Mouse (Mus musculus): ENCODE measurements around the gene Maml3.

Maml3 gene

GRCm38 (mm10) chr3:51816517-51817285 is 288.2 kb downstream of the Maml3 start:
- DNase-seq, result no peak

DNA sequence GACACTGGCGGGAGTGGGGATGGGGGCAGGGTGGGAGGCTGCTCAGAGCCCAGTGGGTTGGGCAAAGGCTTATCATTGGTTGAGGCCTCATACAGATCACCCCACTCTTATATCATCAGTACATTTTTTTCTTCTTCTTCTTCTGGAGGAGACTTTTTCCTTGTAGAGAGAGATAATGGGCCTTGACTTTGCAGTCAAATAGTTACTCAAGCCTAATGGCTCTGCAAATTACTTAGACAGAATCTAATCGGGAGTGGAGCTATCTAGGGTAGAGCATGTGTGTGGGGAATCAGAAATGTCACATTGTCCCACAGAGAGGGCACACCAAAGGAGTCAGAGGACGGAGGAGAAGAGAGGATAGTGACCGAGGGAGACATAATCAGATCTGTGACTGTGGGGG is 290.8 kb downstream of the Maml3 start:
- DNase-seq, result no peak

GRCm38 (mm10) chr3:51813186-51813585 is 291.7 kb downstream of the Maml3 start:
- no peak for DNase-seq

GRCm38 (mm10) chr3:51810731-51811130 is 294.1 kb downstream of the Maml3 start:
- DNase-seq, result no peak

DNA sequence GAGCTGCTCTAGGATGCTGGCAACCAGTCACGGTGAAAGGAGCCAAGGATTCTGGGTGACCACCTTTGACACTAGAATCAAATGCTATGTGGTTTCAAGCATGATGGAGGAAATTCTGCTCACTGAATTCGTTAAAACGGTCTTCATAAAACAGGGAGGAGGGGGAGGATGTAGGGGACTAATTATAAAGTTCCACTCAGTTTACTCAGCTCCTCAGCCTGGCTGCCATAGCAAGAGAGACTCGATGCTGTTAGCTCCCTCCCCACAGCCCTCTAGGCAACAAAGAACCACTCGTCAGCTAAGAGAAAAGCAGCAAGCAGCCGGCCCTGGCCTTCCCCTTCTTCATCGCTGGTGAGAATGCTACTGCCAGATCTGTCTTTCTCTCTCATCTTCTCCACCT is 295.1 kb downstream of the Maml3 start:
- no peak for DNase-seq

GRCm38 (mm10) chr3:51807981-51808870 is 296.6 kb downstream of the Maml3 start:
- peak; percentile 53 to 67 for DNase-seq

DNA sequence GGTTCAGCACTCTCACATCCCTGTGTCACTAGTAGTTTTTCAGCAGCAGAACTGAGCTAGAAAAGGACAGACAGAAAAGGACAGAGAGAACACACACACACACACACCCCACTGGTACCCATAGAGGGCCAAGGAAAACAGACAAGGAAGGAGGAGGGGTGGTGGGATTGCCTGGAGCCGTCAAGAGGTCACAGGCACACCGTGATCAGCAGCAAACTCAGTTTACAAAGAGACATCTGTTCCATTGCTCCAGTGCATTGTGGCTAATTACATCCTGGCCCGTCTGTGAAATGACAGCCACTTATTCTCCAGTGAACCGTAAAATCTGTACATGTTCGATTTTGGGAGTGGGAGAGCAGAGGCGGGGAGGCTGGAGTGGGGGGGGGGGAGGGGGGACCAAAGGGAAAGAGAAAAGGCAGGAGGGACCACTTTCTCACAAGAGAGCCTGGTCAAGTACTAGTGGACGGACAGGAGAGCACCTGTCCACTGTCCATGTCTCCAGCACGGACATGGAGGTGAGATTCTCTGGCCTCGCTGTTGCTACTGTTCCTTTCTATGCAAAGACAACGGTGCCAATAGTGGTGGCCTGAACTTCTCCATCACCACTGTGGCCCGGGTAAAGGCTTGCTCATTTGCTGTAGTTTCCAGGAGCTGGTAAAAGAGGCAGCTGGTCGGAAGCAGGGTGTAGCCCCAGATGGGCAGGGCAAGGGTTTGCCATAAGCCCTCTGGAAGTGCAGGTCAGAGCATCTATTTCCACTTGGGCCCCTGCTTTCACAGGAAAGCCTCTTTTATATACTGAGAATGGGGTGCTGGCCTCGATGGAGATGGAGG is 299.2 kb downstream of the Maml3 start:
- no peak for DNase-seq

DNA sequence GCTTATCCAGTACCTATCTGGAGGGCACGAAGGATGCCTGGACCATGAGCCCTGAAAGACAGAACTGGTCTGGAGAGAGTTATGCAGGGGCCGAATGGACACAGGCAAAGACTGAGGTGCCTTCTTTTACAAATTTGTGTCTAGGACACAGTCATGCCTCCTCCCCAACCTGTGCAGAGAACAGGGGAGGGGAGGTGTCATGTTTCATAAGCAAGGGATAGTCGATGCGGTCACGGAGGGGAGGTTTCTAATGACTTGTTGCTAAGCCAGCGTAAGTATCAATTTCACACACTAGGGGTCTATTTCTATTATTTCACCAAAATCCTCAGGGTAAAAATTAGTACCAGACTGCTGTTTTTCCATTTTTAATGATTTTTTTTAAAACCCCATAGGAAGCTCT is 301.0 kb downstream of the Maml3 start:
- no peak for DNase-seq

- DNase-seq, result no peak
Observed at GRCm38 (mm10) chr3:51799650-51800049, 305.2 kb downstream of the Maml3 start.

DNA sequence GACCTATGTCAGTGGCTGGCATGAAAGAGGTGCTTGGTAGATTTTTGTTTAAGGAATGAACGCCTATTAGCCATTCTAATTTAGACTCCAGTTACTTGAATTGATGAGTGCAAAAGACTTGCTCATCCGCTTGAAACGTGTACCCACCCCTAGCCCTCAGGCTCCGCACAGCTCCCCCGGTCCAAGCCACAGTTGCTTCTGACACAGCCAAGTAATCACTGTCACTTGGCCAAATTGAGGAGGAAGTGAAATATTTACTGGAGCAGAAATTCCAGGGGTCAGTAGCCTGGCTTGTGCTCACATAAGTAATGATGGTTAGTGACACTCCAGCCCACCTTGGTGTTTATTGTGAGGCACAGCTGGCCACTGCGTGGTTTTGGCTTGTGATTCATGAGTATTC is 308.0 kb downstream of the Maml3 start:
- DNase-seq, result peak; percentile 34 to 49

DNA sequence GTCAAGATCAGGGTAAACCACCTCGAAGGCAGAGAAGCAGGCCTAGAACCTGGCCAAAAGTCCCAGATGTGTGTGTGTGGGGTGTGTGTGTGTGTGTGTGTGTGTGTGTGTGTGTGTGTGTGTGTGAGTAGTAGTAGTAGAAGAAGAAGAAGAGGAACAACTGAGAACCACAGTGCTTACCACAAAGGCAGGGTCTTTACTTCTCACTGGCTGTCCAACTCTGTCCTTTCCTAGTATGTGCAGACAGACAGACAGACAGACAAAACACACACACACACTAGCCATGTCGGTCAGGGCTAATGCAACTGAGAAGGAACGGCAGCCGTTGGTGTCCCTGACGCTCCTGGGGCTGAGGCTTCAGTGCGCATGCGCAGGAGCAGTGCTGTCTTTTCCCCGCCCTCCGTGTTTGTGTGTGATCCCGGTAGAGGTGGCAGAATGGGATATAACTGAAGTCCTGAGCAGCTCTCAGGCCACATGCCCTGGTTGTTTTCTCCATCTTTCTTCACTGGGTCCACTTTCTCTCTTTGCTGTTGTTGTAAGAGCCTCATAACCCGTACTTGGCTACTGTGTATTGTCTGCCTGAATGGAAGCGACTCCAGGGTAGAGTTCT is 308.6 kb downstream of the Maml3 start:
- peak; percentile 87 to 90 for DNase-seq

DNA sequence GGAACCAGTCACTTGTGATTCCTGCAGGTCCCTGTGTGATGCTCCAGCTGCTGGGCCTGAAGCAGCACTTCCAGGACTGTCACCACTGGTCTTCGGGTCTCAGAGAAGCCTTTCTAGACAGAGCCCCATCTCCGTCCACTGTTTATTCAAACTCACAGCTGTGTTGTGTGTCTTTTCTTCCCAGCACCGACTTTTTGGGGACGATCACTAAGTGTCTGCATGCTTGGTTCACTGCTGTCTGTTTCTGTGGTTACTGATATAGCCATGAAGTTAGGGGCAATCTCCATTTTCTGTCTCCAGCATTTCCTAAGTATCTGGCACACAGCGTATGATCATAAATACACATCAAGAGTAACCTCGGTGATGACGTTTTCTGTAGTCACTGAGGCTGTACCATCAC is 313.3 kb downstream of the Maml3 start:
- DNase-seq, result no peak

GRCm38 (mm10) chr3:51789389-51789904 is 315.4 kb downstream of the Maml3 start:
- no peak for DNase-seq

GRCm38 (mm10) chr3:51788591-51789339 is 316.1 kb downstream of the Maml3 start:
- DNase-seq, result peak; percentile 34 to 36

- no peak for DNase-seq
Observed at GRCm38 (mm10) chr3:51787945-51788344, 316.9 kb downstream of the Maml3 start.

DNA sequence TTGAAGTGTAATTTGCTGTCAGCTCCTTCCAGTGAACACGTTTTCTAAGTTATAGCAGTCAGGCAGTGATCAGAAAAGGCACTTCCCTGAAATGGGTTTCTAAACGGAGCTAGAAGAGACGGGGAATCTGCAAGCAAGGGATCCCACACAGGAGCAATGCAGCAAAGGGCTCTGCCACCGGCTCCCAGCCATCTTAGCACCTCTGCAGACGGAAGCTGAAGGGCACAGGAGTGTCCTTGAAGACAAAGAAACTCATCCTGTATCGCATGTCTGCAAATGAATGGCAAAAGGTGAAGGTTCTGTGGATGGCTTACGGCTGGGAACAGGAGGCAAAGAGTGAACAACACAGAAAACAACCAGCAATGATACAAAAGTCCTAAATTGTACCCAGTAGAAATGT is 319.1 kb downstream of the Maml3 start:
- no peak for DNase-seq

DNA sequence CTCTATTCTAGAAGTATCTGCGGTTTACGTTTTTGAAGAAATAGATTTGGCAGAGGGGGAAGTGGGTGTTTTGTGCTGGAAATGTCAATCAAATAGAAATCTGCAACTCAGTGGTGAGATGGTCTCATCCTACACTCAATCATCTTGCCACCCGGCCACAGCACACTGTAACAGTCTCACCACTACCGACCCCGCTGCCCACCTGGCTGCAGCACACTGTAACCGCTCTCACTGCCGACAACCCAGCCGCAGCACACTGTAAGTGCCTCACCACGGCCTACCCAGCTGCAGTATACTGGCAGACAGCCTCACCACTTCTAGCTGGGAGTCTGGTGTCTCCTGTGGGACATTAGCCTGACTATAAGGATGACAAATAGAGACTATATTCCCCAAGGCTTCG is 322.7 kb downstream of the Maml3 start:
- DNase-seq, result no peak

DNA sequence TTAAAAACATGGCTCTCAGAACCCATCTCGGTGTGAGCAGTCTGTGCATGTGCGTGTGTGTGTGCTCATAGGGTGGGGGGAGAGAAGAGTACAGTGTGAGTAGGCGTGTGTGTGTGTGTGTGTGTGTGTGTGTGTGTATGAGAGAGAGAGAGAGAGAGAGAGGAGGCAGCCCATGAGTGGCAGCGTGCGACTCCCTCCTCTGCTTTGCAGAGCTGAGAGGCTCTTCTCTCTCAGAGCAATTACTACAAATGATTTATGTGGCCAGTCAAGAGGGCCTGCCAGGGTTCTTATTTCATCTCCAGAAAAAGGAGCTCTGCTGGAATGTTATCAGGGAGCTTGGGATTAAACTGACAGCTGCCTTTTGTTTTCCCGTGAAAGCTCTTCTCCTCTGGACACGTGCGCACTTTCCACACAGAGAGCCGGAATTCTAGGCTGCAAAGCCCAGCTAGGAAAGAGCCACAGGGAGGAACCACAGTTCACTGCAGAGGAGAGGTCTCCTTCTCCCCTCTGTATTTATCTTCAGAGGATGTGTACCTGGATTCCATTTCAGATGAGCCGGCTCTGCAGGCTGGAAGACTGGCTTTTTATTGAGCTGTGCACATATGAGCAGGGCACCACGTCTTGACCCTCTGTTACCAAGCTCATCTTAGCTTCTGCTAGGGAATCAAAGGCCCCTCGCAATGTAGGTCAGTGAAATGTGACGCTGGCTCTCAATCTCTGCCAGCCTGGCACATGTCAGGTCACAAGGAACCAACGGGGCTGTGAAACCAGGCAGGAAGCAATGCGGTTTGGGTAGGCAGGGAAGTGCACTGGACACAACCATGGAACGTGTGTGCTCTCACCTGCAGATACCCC is 325.9 kb downstream of the Maml3 start:
- peak; percentile 55 to 58 for DNase-seq

DNA sequence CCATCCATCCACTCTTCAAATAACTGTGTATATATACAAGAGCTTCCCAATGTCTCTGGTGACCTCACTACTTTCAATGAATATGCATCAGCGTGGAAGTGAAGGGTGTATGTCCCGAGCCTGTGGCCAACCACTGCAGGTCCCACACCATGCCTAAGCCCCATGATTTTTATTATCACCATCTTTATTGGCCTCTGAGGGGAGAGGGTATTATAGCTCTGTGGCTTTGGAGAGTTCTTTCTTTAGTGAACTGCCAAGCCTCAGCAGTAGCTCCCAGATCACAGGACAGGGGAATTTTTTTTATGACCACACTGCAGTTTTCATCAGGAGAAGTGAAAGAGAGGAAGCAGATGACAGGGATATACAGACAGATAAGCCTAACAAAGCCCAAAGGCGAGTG is 326.7 kb downstream of the Maml3 start:
- DNase-seq, result no peak

DNA sequence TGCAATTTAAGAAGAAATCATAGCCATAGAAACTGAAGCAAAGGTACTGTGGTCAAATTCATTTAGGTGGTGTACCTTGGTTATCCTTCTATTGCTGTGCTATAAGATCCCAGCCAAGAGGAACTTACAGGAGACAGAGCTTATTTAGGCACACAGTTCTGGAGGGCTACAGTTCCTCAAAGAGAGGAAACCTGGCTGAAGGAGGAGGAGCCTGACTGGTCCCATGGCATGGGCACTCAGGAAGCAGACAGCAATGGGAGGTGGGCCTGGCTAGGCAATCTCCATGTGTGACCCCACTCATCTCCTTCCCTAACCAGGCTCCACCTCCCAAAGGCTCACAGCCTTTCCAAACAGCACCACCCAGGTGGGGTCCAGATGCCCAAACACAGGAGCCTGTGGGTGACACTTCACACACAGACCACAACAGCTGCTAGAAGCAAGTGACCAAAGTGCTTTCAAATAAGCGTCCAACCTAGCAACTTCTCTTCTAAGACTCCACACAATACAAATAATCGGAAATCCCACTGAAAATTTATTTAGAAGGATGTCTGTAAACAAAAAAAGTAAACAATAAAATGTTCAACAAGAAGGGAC is 328.8 kb downstream of the Maml3 start:
- no peak for DNase-seq

Measured in cerebellum, adult 18-20 months (tissue).